Mouse (Mus musculus): ENCODE measurements around the gene Dynlt1b. TPM values are rescaled to one million over a fixed set of nuclear protein-coding genes. Genes with fewer than 3 reads are reported as not detected.
A peak's percentile ranks its signal among the peaks of the same experiment; 100 is the strongest.
"Not testable (repeated sequence)": the region's sequence is repeated elsewhere in the genome, so short reads cannot be mapped to it uniquely, and the experiment has no call there.

The Dynlt1b gene
- total and polyA plus RNA-seq, 2 experiments from 2014 or later, result 264 to 558 TPM

- not testable (repeated sequence) for H3K36me3 ChIP-seq (replicated peaks; ENCODE audit: control insufficient read depth, insufficient read depth, low read length); H3K9me3 ChIP-seq (replicated peaks; ENCODE audit: control insufficient read depth, low read length); H3K9ac ChIP-seq (replicated peaks; ENCODE audit: low read depth, low read length); ATAC-seq (ENCODE audit: insufficient read depth, low read depth); H3K4me1 ChIP-seq (ENCODE audit: control insufficient read depth, insufficient read depth); H3K4me3 ChIP-seq (ENCODE audit: low read depth, low read length); H3K4me2 ChIP-seq (ENCODE audit: low read depth, low read length); H3K27ac ChIP-seq (ENCODE audit: low read depth); DNase-seq (ENCODE audit: low spot score); H3K27me3 ChIP-seq (ENCODE audit: control insufficient read depth, insufficient read depth, low read length)
- no CpG with 5 or more reads among the region's 4 CpGs for WGBS
Measured at GRCm38 (mm10) chr17:6392473-6393340, 37.2 kb upstream of the Dynlt1b start.

DNA sequence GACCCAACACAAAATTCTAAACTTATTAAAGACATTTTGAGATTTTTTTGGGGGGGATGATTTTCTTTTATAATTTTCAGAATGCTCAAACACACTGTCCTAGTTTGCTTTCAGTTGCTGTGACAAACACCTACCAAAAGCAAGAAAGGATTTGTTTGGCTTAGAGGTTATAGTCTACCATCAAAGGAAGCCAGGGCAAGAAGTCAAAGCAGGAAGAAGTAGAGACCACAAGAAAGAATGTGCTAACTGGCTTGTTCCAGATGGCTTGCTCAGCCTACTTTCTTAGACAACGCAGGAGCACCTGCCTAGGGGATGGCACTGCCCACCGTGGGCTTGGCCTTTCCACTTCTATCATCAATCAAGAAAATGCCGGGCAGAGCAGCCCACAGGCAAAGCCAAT lies 31.8 kb upstream of the Dynlt1b start:
- not testable (repeated sequence) for H3K9ac ChIP-seq (replicated peaks; ENCODE audit: low read depth, low read length); H3K4me1 ChIP-seq (ENCODE audit: control insufficient read depth, insufficient read depth); ATAC-seq (ENCODE audit: insufficient read depth, low read depth); H3K27ac ChIP-seq (ENCODE audit: low read depth); H3K9me3 ChIP-seq (replicated peaks; ENCODE audit: control insufficient read depth, low read length); H3K36me3 ChIP-seq (replicated peaks; ENCODE audit: control insufficient read depth, insufficient read depth, low read length); DNase-seq (ENCODE audit: low spot score); H3K4me2 ChIP-seq (ENCODE audit: low read depth, low read length); H3K4me3 ChIP-seq (ENCODE audit: low read depth, low read length); H3K27me3 ChIP-seq (ENCODE audit: control insufficient read depth, insufficient read depth, low read length)
- WGBS, result 100% methylated on average over 1 of the region's 3 CpGs

- H3K4me1 ChIP-seq (ENCODE audit: control insufficient read depth, insufficient read depth); H3K27me3 ChIP-seq (ENCODE audit: control insufficient read depth, insufficient read depth, low read length); H3K4me2 ChIP-seq (ENCODE audit: low read depth, low read length); H3K36me3 ChIP-seq (replicated peaks; ENCODE audit: control insufficient read depth, insufficient read depth, low read length); H3K9me3 ChIP-seq (replicated peaks; ENCODE audit: control insufficient read depth, low read length); DNase-seq (ENCODE audit: low spot score); H3K4me3 ChIP-seq (ENCODE audit: low read depth, low read length); ATAC-seq (ENCODE audit: insufficient read depth, low read depth); H3K9ac ChIP-seq (replicated peaks; ENCODE audit: low read depth, low read length); H3K27ac ChIP-seq (ENCODE audit: low read depth): not testable (repeated sequence)
- 17% methylated on average over 7 of the region's 7 CpGs for WGBS
Measured at GRCm38 (mm10) chr17:6398816-6399215, 31.1 kb upstream of the Dynlt1b start.

- not testable (repeated sequence) for H3K9me3 ChIP-seq (replicated peaks; ENCODE audit: control insufficient read depth, low read length); H3K27me3 ChIP-seq (ENCODE audit: control insufficient read depth, insufficient read depth, low read length); H3K36me3 ChIP-seq (replicated peaks; ENCODE audit: control insufficient read depth, insufficient read depth, low read length); H3K4me1 ChIP-seq (ENCODE audit: control insufficient read depth, insufficient read depth); DNase-seq (ENCODE audit: low spot score); H3K4me3 ChIP-seq (ENCODE audit: low read depth, low read length); H3K4me2 ChIP-seq (ENCODE audit: low read depth, low read length); H3K9ac ChIP-seq (replicated peaks; ENCODE audit: low read depth, low read length)
- peak; percentile 71 for ATAC-seq (ENCODE audit: insufficient read depth, low read depth)
- 30% methylated on average over 6 of the region's 13 CpGs for WGBS
- peak overlapping the region; percentile 25; the same call in 1 of the 2 replicates for H3K27ac ChIP-seq (ENCODE audit: low read depth)
Measured at GRCm38 (mm10) chr17:6399281-6400096, 30.4 kb upstream of the Dynlt1b start.

- H3K36me3 ChIP-seq (replicated peaks; ENCODE audit: control insufficient read depth, insufficient read depth, low read length); ATAC-seq (ENCODE audit: insufficient read depth, low read depth); H3K27me3 ChIP-seq (ENCODE audit: control insufficient read depth, insufficient read depth, low read length); DNase-seq (ENCODE audit: low spot score); H3K4me3 ChIP-seq (ENCODE audit: low read depth, low read length); H3K9me3 ChIP-seq (replicated peaks; ENCODE audit: control insufficient read depth, low read length); H3K4me1 ChIP-seq (ENCODE audit: control insufficient read depth, insufficient read depth); H3K9ac ChIP-seq (replicated peaks; ENCODE audit: low read depth, low read length); H3K4me2 ChIP-seq (ENCODE audit: low read depth, low read length): not testable (repeated sequence)
- 65% methylated on average over 4 of the region's 4 CpGs for WGBS
- peak overlapping the region; percentile 25; the same call in 1 of the 2 replicates for H3K27ac ChIP-seq (ENCODE audit: low read depth)
Measured at GRCm38 (mm10) chr17:6400097-6400489, 29.8 kb upstream of the Dynlt1b start.

DNA sequence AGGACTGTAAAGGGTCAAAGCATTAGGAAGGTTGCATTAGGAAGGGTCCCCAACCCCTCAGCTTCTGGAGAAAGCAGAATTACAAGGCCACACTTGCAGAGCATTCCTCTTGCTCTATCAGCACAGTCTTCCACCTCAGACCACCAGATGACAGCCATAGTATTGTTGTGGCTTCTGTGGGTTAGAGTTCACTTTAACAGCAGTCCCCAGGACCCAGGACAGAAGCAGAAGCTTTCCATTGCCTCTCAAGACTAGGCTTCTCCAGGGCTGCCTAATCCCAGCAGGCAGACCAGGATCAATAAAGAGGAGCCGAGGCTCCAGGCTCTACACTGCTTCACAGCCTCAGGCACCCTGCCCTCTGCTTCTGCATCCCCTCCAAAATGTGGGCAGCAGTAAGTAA lies 25.4 kb upstream of the Dynlt1b start:
- not testable (repeated sequence) for H3K27me3 ChIP-seq (ENCODE audit: control insufficient read depth, insufficient read depth, low read length); DNase-seq (ENCODE audit: low spot score); H3K9me3 ChIP-seq (replicated peaks; ENCODE audit: control insufficient read depth, low read length); H3K4me3 ChIP-seq (ENCODE audit: low read depth, low read length); H3K9ac ChIP-seq (replicated peaks; ENCODE audit: low read depth, low read length); H3K27ac ChIP-seq (ENCODE audit: low read depth); ATAC-seq (ENCODE audit: insufficient read depth, low read depth); H3K36me3 ChIP-seq (replicated peaks; ENCODE audit: control insufficient read depth, insufficient read depth, low read length); H3K4me1 ChIP-seq (ENCODE audit: control insufficient read depth, insufficient read depth); H3K4me2 ChIP-seq (ENCODE audit: low read depth, low read length)
- 55% methylated on average over 1 of the region's 1 CpGs for WGBS

- not testable (repeated sequence) for H3K9ac ChIP-seq (replicated peaks; ENCODE audit: low read depth, low read length); H3K9me3 ChIP-seq (replicated peaks; ENCODE audit: control insufficient read depth, low read length); H3K36me3 ChIP-seq (replicated peaks; ENCODE audit: control insufficient read depth, insufficient read depth, low read length); DNase-seq (ENCODE audit: low spot score); ATAC-seq (ENCODE audit: insufficient read depth, low read depth); H3K27ac ChIP-seq (ENCODE audit: low read depth); H3K4me2 ChIP-seq (ENCODE audit: low read depth, low read length); H3K4me3 ChIP-seq (ENCODE audit: low read depth, low read length); H3K4me1 ChIP-seq (ENCODE audit: control insufficient read depth, insufficient read depth); H3K27me3 ChIP-seq (ENCODE audit: control insufficient read depth, insufficient read depth, low read length)
- 80% methylated on average over 1 of the region's 2 CpGs for WGBS
Measured at GRCm38 (mm10) chr17:6406972-6407371, 22.9 kb upstream of the Dynlt1b start.

- not testable (repeated sequence) for H3K27me3 ChIP-seq (ENCODE audit: control insufficient read depth, insufficient read depth, low read length); H3K27ac ChIP-seq (ENCODE audit: low read depth); H3K4me2 ChIP-seq (ENCODE audit: low read depth, low read length); H3K36me3 ChIP-seq (replicated peaks; ENCODE audit: control insufficient read depth, insufficient read depth, low read length); DNase-seq (ENCODE audit: low spot score); H3K9me3 ChIP-seq (replicated peaks; ENCODE audit: control insufficient read depth, low read length); ATAC-seq (ENCODE audit: insufficient read depth, low read depth); H3K9ac ChIP-seq (replicated peaks; ENCODE audit: low read depth, low read length); H3K4me1 ChIP-seq (ENCODE audit: control insufficient read depth, insufficient read depth); H3K4me3 ChIP-seq (ENCODE audit: low read depth, low read length)
- WGBS, result 50% methylated on average over 6 of the region's 6 CpGs
Measured at GRCm38 (mm10) chr17:6410713-6411213, 19.1 kb upstream of the Dynlt1b start.
